Mouse (Mus musculus): ENCODE data around the gene Tmem106a. TPM values are rescaled to one million over a fixed set of nuclear protein-coding genes. Genes with fewer than 3 reads are reported as not detected.
A peak's percentile ranks its signal among the peaks of the same experiment; 100 is the strongest.
"Not testable (repeated sequence)": the region's sequence is repeated elsewhere in the genome, so short reads cannot be mapped to it uniquely, and the experiment has no call there.

Tmem106a gene
- total RNA-seq (2021) = 1 to 10 TPM; 1.1 to 2.5 TPM
- long read RNA-seq, experiment 1, partial matches to known transcripts = 0 of 2 reads
- long read RNA-seq, experiment 1, other reads (novel, unspliced or antisense) = 0 of 2 reads
- long read RNA-seq, experiment 2, partial matches to known transcripts = 1 of 3 reads
- long read RNA-seq, experiment 2, other reads (novel, unspliced or antisense) = 0 of 3 reads

- peak; percentile 73 for DNase-seq
Observed at GRCm38 (mm10) chr11:101582054-101583035, at the start of gene Tmem106a. TSS of gene Tmem106a (plus strand) at chr11:101582242.

- DNase-seq = no peak
Observed at GRCm38 (mm10) chr11:101543533-101543932, 38.5 kb upstream of the Tmem106a start.

GRCm38 (mm10) chr11:101544132-101544531 lies 37.9 kb upstream of the Tmem106a start:
- no peak for DNase-seq

- DNase-seq = no peak
Observed at GRCm38 (mm10) chr11:101548526-101548925, 33.5 kb upstream of the Tmem106a start.

DNA sequence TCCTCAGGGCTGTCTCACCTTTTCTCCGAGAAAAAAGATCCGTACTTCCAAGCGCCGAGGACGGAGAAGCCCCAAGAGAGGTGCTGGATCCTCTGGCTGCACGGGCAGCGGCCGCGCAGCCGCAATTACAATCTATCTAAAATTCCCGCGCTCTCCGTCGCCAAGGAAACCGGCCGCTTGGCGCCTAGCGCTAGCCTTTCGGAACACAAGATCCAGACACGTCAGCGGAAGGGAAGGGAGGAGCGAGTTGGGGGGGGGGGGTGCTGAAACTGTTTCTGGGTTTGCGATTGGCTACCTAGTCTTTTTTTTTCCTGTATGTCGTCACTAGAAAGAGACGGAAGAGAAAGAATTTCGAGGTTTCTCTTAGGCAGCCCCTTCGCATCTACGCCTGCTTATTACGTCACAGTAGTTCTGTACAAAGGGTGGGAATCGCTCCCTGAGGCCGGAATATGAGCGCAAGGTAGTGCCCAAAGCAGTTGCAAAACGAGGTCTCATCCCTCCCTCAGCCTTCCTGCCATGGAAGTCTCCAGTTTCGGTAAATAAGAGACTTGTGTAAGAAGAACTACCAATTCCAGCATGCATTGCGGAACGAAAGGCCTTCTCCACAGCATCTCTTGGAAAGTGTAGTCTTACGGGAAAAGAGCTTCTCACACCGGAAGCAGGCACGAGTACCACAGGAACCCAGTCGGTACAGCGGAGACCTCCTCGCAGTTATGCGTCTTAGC lies 30.1 kb upstream of the Tmem106a start, which contains the start of the genes Brca1 and Nbr1:
TSS of gene Brca1 (minus strand) at position 205 of the 725 bp plus-strand sequence.
TSS of gene Nbr1 (plus strand) at position 399 of the 725 bp plus-strand sequence.
- peak; percentile 91 for DNase-seq

GRCm38 (mm10) chr11:101552476-101553300 lies 29.4 kb upstream of the Tmem106a start:
- DNase-seq = peak; percentile 99

- DNase-seq = no peak
Observed at GRCm38 (mm10) chr11:101553354-101553930, 28.6 kb upstream of the Tmem106a start.

DNA sequence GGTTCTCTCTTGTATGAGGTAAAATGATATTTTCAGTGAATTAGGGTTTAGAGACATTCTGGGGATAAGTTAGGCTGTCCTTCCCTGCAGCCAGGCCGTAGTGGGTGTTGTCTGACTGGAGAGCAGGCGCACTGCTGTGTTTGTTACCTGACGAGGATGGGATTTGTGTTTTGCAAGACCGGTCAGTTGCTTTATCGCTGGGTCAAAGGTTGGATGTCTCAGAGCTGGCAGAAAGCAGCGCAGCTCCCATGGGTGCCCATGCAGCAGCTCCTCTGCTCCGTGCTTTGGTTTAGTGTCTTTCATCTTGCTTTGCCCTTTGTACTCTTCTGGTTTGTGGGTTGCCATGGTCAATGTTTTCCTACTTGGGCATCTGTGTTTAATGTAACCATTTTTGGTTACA lies 25.5 kb upstream of the Tmem106a start:
- DNase-seq = no peak

DNA sequence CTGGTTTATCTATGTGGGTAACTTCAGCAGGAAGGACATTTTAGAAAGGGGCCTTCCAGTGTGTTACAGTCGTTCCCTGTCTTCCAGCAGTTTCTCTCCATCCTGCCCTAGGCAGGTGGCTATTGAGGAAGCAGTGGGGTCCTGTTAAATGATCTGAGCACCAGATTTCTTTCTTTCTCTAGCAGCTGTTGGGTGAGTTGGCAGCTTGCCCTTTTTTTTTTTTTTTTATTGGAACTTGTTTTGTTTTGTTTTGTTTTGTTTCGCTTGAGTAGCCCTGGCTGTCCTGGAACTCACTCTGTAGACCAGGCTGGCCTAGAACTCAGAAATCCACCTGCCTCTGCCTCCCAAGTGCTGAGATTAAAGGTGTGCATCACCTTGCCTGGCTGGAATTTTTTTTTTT lies 25.1 kb upstream of the Tmem106a start:
- no peak for DNase-seq

DNA sequence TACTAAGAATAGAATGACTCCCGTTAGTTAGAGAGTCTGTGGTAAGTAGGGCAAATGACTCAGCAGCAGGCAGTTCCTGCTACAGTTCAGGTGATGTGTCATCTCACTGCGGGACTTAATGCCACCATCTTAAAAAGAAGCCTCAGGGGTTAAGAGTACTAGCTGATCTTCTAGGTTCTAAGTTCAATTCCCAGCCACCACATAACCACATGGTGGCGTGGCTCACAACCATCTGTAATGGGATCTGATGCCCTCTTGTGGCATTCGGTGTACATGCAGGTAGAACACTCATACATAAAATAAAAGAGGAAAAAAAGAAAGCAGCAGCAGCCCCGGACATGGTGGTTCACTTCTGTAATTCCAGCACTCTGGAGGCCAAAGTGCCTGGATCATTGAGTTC lies 19.7 kb upstream of the Tmem106a start:
- DNase-seq = no peak

GRCm38 (mm10) chr11:101568421-101568820 lies 13.6 kb upstream of the Tmem106a start:
- no peak for DNase-seq

- no peak for DNase-seq
Observed at GRCm38 (mm10) chr11:101576116-101576515, 5.9 kb upstream of the Tmem106a start.

DNA sequence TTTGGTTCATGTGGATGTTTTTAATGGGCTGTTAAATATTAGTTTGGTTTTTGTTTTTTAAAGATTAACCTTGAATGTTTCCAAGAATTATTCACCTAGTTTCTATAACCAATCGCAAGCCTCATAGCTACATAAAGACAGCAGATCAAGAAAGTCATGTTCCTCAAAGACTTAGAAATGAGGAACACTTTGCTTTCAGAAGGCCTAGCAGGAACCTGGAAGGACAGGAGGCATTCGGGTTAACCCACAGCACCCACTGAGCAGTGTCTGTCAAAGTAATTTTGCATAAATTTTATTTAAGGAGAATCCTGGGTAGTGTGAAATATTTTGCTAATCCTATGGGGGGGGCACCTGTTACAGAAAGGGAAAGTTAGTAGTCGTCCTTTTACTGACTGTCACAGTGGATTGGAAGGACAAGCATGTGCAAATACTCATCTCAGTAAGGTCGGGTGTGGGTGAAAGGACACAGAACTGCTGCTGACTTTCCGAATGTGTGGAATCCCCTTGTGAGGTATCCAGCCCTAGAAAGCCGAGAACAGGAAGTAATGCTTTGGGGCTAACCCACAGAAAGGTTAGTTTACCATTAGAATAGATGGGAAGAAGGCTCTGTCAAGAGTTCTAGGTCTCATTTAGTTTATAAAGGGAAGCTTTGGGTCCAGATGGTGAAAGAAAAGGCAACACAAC lies 819 bp upstream of the Tmem106a start:
- DNase-seq = no peak

GRCm38 (mm10) chr11:101583205-101583604 lies 1.2 kb downstream of the Tmem106a start:
- no peak for DNase-seq

- DNase-seq = not testable (repeated sequence)
Observed at GRCm38 (mm10) chr11:101585031-101585430, 3.0 kb downstream of the Tmem106a start.

DNA sequence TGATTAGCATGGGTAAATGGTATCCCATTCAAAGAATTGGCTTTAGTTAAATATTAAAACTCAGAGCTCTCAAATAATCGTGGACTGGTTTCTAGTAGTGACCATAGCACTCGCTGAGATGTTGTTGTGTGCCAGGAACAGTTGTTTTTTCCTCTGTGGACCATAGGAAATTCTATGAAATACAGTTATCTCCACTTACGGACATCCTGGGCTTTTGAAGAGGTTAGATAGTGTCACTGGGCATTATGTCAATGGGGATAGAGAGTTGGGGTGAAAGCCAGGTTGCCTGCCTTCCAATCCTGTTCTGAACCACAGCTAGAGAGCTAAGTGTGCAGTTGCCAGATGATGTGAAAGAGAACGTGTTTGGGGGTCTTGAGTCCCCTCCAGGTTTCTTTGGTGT lies 3.8 kb downstream of the Tmem106a start:
- DNase-seq = no peak

- peak; percentile 15 for DNase-seq
Observed at GRCm38 (mm10) chr11:101587676-101588075, 5.6 kb downstream of the Tmem106a start.

GRCm38 (mm10) chr11:101588868-101589267 lies 6.8 kb downstream of the Tmem106a start:
- no peak for DNase-seq

DNA sequence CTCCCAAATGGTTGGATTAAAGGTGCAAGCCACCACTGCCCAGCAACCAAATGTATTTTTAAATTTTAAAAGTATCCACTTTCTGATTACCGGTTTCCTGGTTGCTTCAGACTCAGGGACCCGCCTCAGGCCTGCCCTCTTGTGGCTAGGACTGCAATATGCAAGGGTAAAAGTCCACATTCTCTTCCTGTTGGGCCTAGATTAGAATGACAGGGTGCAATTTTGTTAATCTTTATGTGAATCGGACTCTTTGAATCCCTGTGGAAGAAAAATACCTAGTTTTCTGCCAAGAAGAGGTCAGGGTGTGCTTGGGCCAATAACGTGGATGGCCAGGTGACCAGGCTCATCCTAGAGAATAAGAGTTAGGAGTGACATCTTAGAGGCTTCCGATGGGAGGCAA lies 7.4 kb downstream of the Tmem106a start:
- peak; percentile 17 for DNase-seq

GRCm38 (mm10) chr11:101589989-101590624 lies 8.1 kb downstream of the Tmem106a start:
- no peak for DNase-seq
